In genomic region chr4:88438326-88438989, GRCm38 (mm10) we compare ENCODE assay signal across 8 mouse cellular contexts. TPM values are rescaled to one million over a fixed set of nuclear protein-coding genes. Genes with fewer than 3 reads are reported as not detected.
DNase-seq lines count a peak whose midpoint lies in the region; ATAC-seq and TF ChIP-seq lines count a peak whose summit lies in the region.

Gene Hacd4 (minus strand): TSS chr4:88438928.

- peak within 1 kb of the TSS; percentile 72 for H3K4me3 ChIP-seq in E14TG2a.4 (replicated peaks; ENCODE audit: low read length)
- peak within 1 kb of the TSS; percentile 48 for H3K4me3 ChIP-seq in embryonic facial prominence, embryonic 13.5 days
- H3K4me3 ChIP-seq in heart, embryonic 13.5 days: peak within 1 kb of the TSS; percentile 51
- peak within 1 kb of the TSS; percentile 50 for H3K4me3 ChIP-seq in kidney, embryonic 16.5 days (ENCODE audit: low read length)

- peak within 1 kb of the TSS; percentile 75 for H3K4me2 ChIP-seq in embryonic facial prominence, embryonic 13.5 days
- peak within 1 kb of the TSS; percentile 71 for H3K4me2 ChIP-seq in heart, embryonic 13.5 days
- H3K4me2 ChIP-seq in kidney, embryonic 16.5 days (replicated peaks; ENCODE audit: low read depth, low read length): peak within 1 kb of the TSS; percentile 66

- ATAC-seq in embryonic facial prominence, embryonic 13.5 days (ENCODE audit: insufficient number of reproducible peaks, insufficient read depth, low FRiP score, low TSS enrichment, low read depth): peak; percentile 80
- ATAC-seq in heart, embryonic 13.5 days (ENCODE audit: extremely low read depth, insufficient number of reproducible peaks, low FRiP score, low TSS enrichment): peak; percentile 77; the same call in 1 of the 2 replicates
- ATAC-seq in kidney, embryonic 16.5 days (ENCODE audit: low FRiP score, low TSS enrichment): peak; percentile 95

- H3K9me3 ChIP-seq in E14TG2a.4 (ENCODE audit: low read length): no peaks in the 10 kb centered on the region
- H3K9me3 ChIP-seq in embryonic facial prominence, embryonic 13.5 days: no peaks in the 10 kb centered on the region
- H3K9me3 ChIP-seq in heart, embryonic 13.5 days: no peaks in the 10 kb centered on the region
- no peaks in the 10 kb centered on the region for H3K9me3 ChIP-seq in kidney, embryonic 16.5 days (ENCODE audit: low read length)

- peaks cover 10% of the 10 kb centered on the region for H3K4me1 ChIP-seq in E14TG2a.4 (replicated peaks; ENCODE audit: low read depth, low read length)
- H3K4me1 ChIP-seq in embryonic facial prominence, embryonic 13.5 days: peaks cover 28% of the 10 kb centered on the region
- peaks cover 32% of the 10 kb centered on the region for H3K4me1 ChIP-seq in heart, embryonic 13.5 days
- peaks cover 21% of the 10 kb centered on the region for H3K4me1 ChIP-seq in kidney, embryonic 16.5 days (ENCODE audit: insufficient read depth, low read length)

- H3K27ac ChIP-seq in embryonic facial prominence, embryonic 13.5 days: peak within 1 kb of the TSS; percentile 73
- peak within 1 kb of the TSS; percentile 13; the same call in 1 of the 2 replicates for H3K27ac ChIP-seq in heart, embryonic 13.5 days (replicated peaks)
- H3K27ac ChIP-seq in kidney, embryonic 16.5 days (ENCODE audit: low read length): peak within 1 kb of the TSS; percentile 89

- DNase-seq in adrenal gland, adult 2 months: peak; percentile 87
- DNase-seq in lung, postnatal 14 days: peak; percentile 65
- peak; percentile 66 for DNase-seq in ovary, postnatal 36 days (ENCODE audit: low spot score)
- DNase-seq in layer of hippocampus, adult 9-10 months (ENCODE audit: low spot score): no peak

- peak within 1 kb of the TSS; percentile 72 for H3K9ac ChIP-seq in embryonic facial prominence, embryonic 13.5 days
- peak within 1 kb of the TSS; percentile 74 for H3K9ac ChIP-seq in heart, embryonic 13.5 days
- peak within 1 kb of the TSS; percentile 70 for H3K9ac ChIP-seq in kidney, embryonic 16.5 days (replicated peaks; ENCODE audit: low read length)

- no peaks in the 10 kb centered on the region for H3K36me3 ChIP-seq in E14TG2a.4 (ENCODE audit: insufficient read depth, low read length)
- no peaks in the 10 kb centered on the region for H3K36me3 ChIP-seq in embryonic facial prominence, embryonic 13.5 days
- H3K36me3 ChIP-seq in heart, embryonic 13.5 days: no peaks in the 10 kb centered on the region
- no peaks in the 10 kb centered on the region for H3K36me3 ChIP-seq in kidney, embryonic 16.5 days (ENCODE audit: insufficient read depth, low read length)

- 3% methylated on average over 14 of the region's 14 CpGs for WGBS in embryonic facial prominence, embryonic 13.5 days
- 2% methylated on average over 14 of the region's 14 CpGs for WGBS in heart, embryonic 13.5 days
- WGBS in kidney, embryonic 16.5 days: 6% methylated on average over 14 of the region's 14 CpGs

- no peaks in the 10 kb centered on the region for H3K27me3 ChIP-seq in E14TG2a.4 (ENCODE audit: insufficient read depth, low read length)
- H3K27me3 ChIP-seq in embryonic facial prominence, embryonic 13.5 days: no peaks in the 10 kb centered on the region
- H3K27me3 ChIP-seq in heart, embryonic 13.5 days (replicated peaks): no peaks in the 10 kb centered on the region
- H3K27me3 ChIP-seq in kidney, embryonic 16.5 days (ENCODE audit: insufficient read depth, low read length): no peaks in the 10 kb centered on the region

- no peak for TF ChIP-seq CTCF in E14TG2a.4 (conservative IDR thresholded peaks at IDR 0.05; ENCODE audit: low read length)

RNA-seq across cellular contexts. Expression of gene Hacd4, which starts in this region (rescaled TPM):
- total RNA-seq in adrenal gland, adult 2 months (2021): 1 to 10 TPM; 4.1 to 4.8 TPM
- 0.41 and 0.43 TPM in 2 replicates for polyA plus RNA-seq in adrenal gland, adult 2 months (2012; rRNA removed)
- polyA plus RNA-seq in embryonic facial prominence, embryonic 13.5 days (2015; fragmentation: Nextera tagmentation; extraction: Ambion mirVana): 11.3 and 12.2 TPM in 2 replicates
- polyA plus RNA-seq in heart, embryonic 13.5 days (2015; fragmentation: Nextera tagmentation; extraction: Ambion mirVana): 9.3 and 10.4 TPM in 2 replicates
- 20.3 and 21.1 TPM in 2 replicates for polyA plus RNA-seq in kidney, embryonic 16.5 days (2015; fragmentation: Nextera tagmentation; extraction: Ambion mirVana)

Comparison
In these comparisons a context has a peak if more than half of its experiments do, and no peak if none do; other contexts are left out.
1. H3K27ac ChIP-seq: peak in every context shown above with its lines; median percentile 89 in kidney, embryonic 16.5 days; 73 in embryonic facial prominence, embryonic 13.5 days; 13 in heart, embryonic 13.5 days.